Mouse (Mus musculus) liver, postnatal 0 days (tissue): ENCODE data around the gene Reg4.

Experiments
- CTCF ChIP-seq: sonication (generic); IDR thresholded peaks from 2 replicates; pipeline ENCODE4 v1.5.1; 2016; ENCODE audit warnings: antibody characterized with exemption, low read depth
- EP300 ChIP-seq: IDR thresholded peaks from 2 replicates; pipeline ENCODE4 v1.6.1; 2016; ENCODE audit warnings: antibody characterized with exemption, low read depth, mild to moderate bottlenecking

GRCm38 (mm10) chr3:98221856-98222255 is at the start of gene Reg4:
- TF ChIP-seq CTCF (no peak), EP300 (no peak)
